Mouse (Mus musculus): ENCODE measurements around the gene Elovl2.
A peak's percentile ranks its signal among the peaks of the same experiment; 100 is the strongest.
"Not testable (repeated sequence)": the region's sequence is repeated elsewhere in the genome, so short reads cannot be mapped to it uniquely, and the experiment has no call there.

Elovl2 gene

DNA sequence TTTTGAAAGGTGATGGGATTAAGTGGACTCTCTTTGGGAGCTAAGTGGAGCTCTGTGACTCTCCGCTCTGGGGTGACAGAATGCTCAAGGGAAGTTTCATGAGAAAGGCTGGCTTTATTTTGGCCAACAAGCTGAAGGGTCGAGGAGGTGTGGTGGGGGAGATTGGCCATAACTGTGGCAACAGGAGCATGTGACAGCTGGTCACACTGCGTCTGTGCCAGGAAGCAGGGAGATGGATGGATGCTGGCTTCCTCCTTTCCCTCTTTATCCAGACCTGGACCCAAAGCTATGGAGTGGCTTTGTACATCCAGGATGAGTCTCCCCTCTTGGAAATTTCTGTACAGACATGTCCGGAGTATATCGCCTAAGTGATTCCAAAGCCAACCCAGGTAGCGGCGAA, 13.0 kb upstream of the Elovl2 start:
- no peak for DNase-seq

DNA sequence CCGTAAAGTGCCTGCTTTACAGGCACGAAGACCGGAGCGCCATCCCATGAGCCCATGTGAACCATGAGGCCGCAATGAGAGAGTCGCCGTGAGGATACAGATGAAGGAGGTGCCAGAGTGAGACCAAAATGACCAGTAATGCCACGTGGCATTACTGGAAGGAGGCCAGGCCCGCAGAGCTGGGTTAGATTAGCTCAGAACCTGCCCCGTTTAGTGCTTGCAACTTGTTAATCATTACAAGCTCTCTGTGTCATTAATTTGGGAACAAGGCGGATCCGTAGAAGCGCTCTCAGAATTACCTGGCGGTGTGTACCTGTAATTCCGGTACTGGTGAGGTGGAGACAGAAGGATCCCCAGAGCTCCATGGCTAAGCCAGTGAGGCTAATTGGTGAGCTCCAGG, 12.0 kb upstream of the Elovl2 start:
- DNase-seq = peak; percentile 66 to 82

DNA sequence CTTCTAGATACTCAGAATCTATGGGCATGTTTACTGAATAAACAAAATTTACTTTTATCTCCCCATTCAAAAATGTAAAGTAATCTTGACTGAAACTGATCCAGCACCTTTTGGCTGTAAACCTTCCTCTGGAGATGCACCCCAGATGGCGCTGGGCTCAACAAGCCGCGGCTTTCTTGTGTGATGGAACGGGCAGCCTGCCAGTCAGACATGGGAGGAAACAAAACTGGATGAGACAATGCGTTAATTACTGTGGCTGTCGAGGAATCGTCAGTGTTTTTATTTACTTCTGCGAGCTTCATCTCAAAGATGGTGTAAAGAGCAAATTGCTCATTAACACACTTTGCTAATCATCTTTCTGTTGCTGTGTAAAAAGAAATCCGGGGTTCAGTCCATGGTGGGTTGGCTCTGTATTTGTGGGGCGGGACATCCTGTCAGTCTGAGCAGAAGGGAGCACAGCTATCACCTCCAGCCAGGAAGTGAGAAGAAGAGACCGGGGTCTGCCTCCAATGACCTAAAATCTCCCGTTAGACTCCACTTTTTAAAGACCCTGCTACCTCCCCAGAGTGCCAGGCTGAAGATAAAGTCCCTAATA, 11.3 kb upstream of the Elovl2 start:
- peak; percentile 51 to 60 for DNase-seq

DNA sequence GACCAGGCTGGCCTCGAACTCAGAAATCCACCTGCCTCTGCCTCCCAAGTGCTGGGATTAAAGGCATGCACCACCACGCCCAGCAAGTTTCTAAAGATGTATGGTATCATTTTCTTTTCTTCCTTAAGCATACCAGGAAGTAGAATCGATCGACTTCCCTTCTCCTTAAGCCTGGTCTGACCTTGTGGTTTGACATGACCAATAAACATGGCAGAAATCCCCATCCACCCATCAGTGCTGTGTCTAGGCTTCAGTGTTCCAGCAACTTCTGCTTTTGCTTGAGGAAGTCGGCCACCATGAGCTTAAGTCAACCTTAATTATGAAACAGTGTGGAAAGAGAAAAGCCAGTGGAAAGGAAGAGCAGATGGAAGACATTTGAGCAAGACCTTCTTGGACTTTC, 10.1 kb upstream of the Elovl2 start:
- no peak for DNase-seq

DNA sequence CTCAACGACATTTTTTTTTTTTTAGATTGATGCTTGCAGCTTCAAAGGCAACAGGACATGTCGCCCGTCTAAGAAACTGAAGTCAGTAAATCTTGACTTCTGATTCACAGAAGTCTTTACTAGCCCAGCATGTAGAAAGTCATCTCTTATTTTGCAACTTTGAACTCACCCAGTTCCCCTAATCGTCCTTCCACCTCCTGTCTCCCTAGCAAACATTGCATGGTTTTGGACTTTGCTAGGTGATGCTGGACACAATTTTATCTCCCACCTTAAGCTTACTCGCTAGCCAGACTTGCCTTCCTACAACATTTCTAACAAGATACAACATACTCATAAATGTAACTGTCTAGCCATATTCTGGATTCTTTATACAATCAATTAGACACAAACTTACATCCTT, 7.9 kb upstream of the Elovl2 start:
- DNase-seq = no peak

DNA sequence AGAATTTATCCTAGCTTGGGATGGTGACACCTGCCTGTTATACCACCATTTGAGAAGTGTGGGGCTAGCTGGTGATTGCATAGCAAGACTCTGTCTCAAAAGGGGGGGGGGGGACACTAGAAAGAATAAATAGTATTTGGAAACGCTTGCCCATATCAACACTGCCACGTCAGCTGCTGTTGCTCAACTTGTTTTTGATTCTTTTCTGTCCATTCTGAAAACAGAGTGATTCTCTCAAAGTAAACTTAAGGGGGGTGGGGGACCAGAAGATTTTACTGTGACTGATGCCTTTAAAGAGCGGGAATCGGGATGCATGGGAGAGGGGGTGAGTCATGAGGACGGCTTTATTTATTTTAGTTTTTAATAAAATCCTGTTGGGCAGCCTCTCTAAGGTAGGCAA, 6.3 kb upstream of the Elovl2 start:
- no peak for DNase-seq

DNA sequence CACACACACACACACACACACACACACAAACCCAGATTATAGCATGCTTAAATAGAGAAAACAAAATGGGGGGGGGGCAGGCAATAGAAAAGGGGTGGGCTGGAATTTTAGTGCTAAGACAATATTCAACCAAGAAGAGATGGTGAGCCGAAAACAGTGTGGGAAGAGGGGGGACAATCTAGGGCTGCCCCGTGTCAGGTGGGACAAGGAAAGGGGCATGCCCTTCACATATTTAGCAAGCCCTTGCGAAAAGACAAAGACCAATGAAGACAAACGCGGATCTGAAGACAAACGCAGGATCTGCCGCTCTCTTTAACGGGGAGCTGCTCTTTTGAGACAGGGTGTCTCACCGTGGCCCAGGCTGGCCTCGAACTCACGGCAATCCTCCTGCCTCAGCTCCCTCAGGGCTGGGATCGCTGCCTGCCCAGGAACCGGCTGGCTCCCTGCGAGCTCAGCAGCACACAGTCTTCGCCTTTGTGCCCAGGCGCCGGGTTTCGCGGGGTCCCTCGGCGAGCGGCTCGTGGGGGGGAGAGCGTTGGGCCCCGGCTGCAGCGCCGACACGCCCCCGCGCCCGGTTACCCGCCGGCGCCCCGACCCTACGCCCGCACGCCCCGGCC, 410 bp downstream of the Elovl2 start:
- no peak for DNase-seq

DNA sequence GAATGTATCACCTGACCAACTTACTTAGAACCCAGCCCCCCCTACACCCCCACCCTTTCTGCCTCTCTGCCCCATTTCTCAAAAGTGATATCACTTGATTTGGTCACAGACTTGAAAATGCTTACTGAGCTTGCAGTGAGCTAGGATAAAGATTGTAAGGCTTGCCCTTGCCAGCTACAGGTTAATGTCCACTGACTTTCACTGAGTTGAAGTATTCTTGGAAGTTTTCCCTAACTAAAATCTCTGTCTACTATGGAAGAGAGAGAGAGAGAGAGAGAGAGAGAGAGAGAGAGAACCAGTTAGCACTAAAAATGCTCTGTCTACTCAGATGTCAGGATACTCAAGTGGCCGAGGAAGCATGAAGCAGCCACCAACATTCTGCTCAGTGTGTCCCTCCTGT, 1.1 kb downstream of the Elovl2 start:
- no peak for DNase-seq

DNA sequence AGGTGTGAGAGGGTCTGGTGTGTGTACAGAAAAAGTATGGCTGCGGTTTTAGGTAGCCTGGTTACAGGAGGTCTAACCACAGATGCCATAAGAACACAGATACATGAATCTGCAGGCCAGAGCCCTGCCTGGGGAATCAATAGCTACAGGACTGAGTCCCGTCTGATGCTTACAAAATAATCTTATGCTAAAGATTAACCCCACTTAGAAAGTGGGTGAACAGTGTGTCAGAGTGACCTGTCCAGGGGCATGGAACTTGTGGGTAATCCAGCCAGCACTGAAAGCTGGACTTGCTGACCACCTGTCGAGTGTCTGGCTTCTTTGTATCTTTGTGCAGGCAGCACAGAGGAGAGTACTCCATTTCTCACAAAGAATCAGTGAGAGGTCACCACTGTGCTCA, 4.0 kb downstream of the Elovl2 start:
- no peak for DNase-seq

DNA sequence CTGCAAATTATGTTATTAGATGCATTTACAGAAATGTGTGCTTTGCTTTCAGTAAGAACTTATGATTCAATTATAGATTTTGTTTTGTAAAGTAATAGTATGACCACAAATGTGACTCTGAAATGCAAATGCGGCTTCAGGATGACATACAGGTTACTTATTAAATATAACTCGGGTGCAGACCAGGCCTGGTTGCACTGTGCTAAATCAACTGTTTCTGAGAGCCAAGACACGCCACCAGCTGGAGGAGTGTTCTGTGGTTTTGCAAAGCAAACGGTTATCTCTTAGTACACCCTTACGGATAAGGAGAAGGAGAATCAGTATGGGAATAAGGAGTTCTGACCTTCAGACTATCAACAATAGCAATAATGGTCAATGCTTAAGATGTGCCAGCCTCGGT, 4.5 kb downstream of the Elovl2 start:
- DNase-seq = no peak

DNA sequence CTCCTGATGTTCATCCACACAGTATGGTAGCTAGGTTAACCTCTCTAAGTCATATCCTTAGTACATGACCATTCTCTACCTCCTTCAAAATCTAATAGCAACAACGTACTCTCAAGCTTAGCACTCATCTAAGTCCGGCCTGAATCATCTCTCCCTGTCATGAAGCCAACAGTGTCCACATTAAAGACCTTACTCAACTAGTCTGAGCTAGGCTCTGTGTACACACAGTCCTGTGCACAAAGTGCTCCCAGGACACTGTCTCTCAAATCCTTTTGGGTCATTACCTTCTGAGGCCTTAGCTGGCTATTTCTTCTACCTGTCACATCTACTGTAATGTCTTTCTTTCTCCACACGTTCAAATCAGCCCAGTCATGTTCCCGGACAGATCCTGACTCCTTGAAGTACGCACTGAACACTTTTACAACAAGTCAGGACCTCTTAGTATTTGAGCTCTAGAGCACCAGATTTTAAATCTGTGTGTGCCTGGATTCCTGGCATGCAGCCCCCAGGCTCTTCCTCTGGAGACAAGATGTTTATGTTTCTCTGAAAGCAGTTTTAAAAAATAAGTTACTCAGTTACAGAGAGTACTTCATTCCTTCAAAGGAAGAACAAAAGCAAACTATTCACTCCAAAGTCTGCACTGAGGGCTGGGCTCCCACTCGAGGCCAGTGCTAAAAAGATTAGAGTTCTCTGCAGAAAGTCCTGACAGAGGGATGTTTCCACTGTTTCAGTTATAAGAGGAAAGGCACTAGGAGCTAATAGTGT, 7.5 kb downstream of the Elovl2 start:
- DNase-seq = peak in 1 of 2 experiments; percentile 38

DNA sequence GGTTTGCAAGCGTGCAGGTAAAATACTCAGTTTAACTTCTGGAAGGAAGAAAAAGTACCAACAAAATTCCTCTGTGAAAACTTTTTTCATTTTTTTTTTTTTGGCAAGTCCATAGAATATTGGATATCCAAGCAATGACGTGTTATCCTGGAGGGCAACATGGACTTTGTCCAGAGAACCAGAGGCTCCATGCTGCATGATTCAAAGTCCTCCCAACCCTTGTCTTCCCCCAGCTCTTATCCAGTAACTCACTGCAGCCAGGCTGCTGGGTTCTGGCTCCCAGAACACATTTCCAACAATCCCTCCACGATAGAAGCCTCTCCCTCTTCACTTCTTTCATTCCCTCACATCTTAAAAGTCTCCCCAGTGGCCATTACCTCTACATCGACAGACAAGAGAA, 8.9 kb downstream of the Elovl2 start:
- no peak for DNase-seq

DNA sequence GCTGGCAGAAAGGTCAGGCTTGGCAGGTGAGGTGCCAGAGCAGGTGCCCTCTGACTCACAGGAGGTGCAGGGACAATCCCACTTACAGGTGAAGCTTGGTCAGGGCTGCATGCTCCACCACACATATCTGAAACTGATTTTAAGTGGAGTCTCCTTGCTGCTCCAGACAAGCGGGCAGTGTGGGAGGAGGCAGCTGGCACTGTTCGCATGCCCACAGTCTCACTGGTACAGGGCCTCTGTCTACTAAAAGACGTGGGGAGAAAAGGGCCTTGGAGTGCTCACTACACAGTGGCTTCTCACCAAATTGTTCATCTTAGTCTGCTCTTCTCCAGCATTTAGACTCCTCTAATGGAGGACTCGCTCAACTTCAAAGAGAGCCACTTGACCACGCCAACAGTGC, 14.0 kb downstream of the Elovl2 start:
- DNase-seq = no peak

DNA sequence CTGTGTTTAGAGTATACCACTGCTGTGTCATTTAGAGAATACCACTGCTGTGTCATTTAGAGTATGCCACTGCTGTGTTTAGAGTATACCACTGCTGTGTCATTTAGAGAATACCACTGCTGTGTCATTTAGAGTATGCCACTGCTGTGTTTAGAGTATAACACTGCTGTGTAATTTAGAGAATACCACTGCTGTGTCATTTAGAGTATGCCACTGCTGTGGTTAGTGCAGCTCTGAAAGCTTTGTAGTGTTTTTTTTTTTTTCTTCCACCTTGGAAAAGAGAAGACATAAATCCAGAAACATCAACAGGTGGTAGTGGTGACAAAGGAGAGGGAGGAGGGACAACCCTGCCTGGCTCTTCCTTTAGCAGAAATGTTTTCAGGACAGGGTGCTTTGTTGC, 14.6 kb downstream of the Elovl2 start:
- DNase-seq = not testable (repeated sequence)

DNA sequence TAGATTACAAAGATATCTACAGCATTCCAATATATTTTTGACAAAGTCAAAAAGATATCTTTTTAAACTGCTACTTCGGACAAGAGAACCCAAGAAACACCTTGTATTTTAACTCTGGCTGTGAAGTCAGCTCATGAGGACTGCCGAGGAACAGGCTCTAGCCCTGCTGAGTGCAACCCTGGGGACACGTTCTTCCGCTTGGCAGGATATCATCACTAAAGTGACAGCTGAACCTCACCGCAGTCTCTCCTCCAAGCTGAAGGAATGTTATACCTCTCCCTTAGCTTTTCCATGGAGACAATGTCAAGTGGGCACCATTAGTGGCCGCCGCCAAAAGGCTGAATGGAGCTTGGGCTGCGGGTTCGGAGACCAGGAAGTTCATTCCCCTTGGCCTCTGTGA, 16.5 kb downstream of the Elovl2 start:
- DNase-seq = no peak

DNA sequence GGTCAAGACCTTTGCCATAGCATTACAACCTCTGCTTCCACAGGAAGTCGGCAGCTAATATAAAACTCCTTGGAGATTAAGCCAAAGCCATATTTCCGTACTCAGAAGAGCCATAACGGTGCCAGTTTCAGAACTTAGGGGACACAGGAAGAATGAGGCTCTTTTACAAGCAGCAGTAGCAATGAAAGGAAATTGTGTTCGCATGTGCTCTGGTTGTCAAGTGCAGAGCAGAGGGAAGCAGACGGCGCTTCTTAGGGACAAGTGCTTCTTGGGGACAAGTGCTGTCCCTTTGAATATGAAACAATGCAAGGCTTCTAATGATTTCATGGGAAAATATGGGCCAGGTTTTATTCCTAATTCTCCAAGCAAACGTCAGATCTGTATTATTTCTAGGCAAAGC, 16.9 kb downstream of the Elovl2 start:
- DNase-seq = no peak

DNA sequence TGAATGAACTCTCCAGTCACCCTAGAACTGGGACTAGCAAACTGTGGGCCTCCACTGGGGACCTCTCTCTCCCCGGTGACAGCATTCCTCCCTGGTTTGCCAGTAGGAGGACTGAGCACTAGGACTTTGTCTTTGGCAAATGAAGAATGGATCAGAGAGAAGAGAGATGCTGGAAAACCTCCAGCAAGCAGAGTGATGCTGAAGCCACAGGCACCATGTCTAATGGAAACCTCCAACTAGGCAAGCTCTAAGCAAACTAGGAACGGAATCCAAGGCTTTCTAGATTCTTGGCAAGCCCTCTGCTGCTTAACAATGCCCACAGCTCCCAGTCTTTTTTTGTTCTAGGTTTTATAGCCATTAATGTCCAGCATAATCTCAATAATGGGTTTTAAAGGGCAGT, 19.3 kb downstream of the Elovl2 start:
- DNase-seq = no peak

DNA sequence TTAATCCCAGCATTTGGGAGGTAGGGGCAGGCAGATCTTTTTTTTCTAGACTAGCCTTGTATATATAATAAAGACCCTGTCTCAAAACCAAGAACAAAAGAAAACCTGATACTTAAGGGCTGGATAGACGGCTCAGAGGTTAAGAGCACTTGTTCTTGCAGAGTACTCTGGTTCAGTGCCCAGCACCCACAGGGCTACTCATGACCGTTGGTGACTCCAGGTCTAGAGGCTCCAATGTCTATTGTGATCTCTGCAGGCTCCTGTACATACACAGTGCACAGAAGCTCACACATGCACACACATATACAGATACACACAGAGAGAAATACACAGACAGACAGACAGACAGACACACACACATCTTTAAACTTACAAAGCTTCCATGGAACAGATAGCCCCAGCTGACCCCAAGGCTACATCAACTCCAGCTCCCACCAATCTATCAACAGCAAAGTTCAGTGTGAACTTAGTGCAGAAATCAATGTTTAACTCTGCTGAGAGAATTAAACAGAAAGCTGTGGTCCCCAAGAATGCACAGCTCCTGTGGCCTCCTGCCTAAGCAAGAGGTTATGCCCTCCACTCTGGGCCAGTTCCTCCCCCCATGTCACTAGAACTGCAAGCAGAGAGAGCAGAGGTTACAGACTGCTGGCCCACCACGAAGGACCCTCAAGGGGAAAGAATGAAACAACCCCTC, 24.4 kb downstream of the Elovl2 start:
- no peak for DNase-seq

DNA sequence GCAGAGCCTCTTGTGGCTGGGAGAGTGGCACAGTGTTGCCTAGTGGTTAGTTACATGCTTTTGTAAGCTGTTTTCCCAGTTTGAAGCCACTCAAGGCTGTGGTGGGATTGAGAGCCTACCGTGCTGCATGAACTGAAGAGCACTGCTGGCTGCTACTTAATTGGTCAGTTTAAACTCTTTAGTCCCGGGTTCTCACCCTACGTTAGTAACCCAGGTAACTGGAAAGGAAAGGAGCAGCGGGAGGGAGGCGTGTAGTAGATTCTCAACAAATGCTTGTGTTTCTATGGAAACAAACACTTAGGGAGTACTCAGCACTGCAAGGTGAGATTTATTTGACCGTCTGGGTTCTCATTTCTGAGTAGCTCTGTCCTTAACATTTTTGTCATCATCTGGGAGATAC, 32.3 kb downstream of the Elovl2 start:
- no peak for DNase-seq

DNA sequence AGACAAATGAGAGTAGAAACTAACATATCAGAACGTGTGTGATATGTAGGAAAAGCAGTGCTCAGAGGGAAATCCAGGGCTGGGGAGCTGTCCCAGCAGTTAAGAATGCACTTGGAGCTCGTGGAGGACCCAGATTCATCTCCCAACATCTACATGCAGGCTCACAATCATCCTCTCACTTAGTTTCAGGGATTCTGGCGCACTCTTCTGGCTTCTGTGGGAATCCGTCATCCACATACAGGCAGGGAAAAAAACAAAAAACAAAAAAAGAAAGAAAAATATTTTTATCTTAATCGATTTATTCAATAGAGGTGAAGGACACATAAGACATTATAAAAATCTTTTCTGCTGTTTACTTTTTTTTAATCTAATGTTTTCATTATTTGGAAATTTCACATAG, 61.8 kb downstream of the Elovl2 start:
- DNase-seq = no peak

DNA sequence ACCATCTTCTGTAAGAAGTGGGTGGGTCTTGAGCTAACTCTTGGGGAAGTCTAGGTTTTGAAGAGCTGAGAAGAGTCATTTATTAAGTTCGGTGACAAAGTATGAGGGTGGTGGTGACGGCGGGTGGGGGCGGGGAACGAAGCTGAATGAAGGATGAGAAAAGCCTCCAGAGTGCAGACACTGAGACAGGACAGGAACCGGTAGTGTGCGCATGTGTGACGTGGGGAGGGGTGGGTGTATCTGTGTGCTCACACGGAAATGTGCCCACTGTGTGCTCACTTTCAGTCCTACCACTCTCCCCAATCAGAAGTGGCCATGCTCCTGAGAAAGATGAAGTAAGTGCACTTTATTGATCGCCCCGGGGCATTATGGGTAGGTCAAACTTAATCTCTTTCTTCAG, 67.1 kb downstream of the Elovl2 start:
- DNase-seq = no peak

DNA sequence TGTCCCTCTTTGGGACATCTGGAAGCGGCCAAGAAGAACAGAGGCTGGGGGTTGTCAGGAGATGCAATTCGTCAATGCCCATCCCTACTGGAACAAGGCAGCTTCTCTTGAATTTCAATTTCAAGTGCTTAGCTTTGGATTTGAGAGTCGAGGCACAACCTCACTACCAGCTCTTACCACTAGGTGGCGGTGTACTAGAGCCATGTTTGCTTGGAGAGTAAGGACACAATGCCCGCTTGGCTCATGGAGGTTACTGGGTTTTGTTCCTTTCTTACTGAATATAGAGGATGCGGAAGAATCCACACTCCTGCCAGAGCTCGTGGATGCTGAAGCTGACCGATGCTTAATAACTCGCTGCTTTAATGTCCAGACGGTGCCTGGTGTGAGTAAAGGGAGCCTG, 73.9 kb downstream of the Elovl2 start:
- DNase-seq = peak; percentile 70 to 73

DNA sequence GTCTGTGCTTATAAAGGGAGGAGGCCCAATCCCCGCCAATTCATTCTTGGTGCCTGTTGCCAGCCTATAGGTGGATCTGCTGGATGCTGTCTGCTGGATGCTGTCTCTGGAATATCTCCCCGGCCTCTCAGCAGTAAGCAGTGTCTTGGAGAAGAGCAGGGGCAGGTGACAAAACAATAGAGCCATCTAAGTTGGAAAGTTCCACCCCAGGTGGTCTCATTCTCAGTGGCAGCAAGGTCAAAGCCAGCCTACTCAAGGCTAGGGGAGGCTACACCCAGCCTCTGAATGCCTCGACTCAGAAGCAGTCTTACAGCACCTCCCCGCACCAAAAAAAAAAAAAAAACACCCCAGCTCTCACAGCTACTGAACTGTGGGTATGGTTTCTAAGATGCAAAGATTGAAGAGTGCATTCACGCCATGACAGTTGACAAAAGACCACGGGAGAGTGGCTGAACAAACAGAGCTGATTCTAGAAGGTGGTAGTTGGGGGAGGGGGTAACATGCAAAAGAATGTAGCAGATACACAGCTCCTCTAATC, 74.7 kb downstream of the Elovl2 start:
- DNase-seq = no peak

DNA sequence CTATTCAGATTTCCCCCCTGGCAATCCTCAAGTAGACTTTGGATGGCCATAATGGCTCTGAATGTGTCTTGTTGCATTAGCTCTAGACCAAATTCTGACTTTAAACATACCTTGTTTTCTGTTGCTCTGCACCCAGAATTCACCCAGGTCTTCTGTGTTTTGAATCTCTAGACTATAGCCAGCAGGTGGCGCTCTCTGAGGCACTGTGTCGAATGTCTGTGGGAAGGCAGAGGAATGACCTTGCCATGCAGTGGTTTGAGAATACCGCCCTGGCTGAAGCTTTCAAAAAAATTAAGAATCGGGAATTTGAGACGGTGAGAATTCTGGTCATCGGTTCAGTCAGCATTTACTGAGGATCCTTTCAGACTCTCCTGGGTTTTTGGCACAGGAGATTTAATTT, 85.3 kb downstream of the Elovl2 start:
- peak; percentile 83 for DNase-seq
